Mouse (Mus musculus) regulatory T cell (primary cell): ENCODE measurements at regions not wholly inside any gene's neighbourhood (a gene's known extent, or its start where the extent isn't known, plus 50 kb on each side); places are given as distances from the start of the nearest gene placed in this dataset.

Source experiments
- in situ Hi-C: fragments of 300-600 bp; cut with MboI, MseI; formaldehyde crosslinking; loops from one replicate; pipeline ENCODE4 v1.15.1; 2025; ENCODE audit warnings: high pct_unique_total_duplicates

DNA sequence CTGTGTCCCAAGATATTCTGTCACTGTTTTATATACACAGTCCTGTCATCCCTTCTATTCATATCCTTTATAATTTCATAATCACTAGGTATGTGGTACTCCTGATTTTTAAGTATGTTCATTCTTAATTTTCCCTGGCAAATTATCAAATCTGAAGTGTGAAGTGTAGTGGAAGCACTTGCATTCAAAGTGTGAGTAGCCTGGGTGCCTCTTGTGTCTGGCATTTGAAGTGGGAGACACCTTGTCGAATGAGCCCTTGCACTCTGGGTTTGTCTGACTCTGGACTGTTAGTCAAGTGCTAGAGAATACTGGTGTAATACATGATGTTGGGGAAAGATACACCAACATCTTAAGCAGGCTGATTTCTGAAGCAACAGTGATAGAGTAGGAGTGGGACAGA lies 852.6 kb downstream of the Efnb2 start:
- in situ Hi-C loops, result no loop called here

- in situ Hi-C loops, result no loop called here
Measured at GRCm38 (mm10) chr8:7799221-7799620, 861.8 kb downstream of the Efnb2 start.

DNA sequence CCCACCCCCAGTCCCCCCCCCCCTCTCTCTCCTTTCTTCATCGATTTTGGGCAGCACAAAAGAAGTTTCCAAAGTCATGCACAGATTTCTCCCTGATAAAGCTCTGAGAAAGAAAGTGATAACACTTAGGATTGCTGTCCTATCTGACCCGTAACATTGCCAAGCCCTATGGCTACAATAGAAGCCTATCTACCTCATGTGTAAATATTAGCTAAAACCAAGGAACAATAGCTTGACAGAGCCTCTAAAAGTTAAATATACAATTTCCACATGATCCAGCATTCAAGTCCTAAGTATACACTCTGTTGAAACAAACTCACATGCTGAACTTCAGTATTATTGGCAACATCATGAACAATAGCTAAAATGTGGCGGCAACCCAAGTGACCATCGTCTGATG lies 864.9 kb downstream of the Efnb2 start:
- in situ Hi-C loops, result no loop called here

GRCm38 (mm10) chr8:7763820-7764219 lies 897.2 kb downstream of the Efnb2 start:
- in situ Hi-C loops, result no loop called here

- in situ Hi-C loops, result no loop called here
Measured at GRCm38 (mm10) chr8:7760987-7761386, 900.1 kb downstream of the Efnb2 start.

- in situ Hi-C loops, result no loop called here
Measured at GRCm38 (mm10) chr8:7732726-7733125, 928.3 kb downstream of the Efnb2 start.

GRCm38 (mm10) chr8:7721880-7722279 lies 939.2 kb downstream of the Efnb2 start:
- in situ Hi-C loops, result no loop called here

GRCm38 (mm10) chr8:7718898-7719696 lies 941.9 kb downstream of the Efnb2 start:
- in situ Hi-C loops, result no loop called here

GRCm38 (mm10) chr8:7710764-7711163 lies 950.3 kb downstream of the Efnb2 start:
- in situ Hi-C loops, result no loop called here

DNA sequence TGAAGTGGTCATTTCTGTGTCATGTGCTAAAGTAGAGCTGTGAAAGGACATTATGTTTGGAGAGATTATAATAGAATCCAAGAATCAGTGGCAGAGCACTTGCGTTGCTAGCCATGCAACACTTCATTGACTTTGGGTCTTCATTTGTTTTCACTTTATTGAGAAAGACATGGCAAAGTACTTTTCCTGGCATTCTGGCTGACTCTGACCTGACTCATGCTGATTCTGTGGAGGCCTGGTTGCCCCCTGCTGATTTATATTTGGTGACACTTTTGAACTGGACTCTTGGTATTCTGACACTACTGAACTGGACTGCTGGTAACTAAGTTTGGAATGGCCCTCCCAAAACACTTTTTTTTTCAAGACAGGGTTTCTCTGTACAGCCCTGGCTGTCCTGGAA lies 951.6 kb downstream of the Efnb2 start:
- in situ Hi-C loops, result no loop called here

DNA sequence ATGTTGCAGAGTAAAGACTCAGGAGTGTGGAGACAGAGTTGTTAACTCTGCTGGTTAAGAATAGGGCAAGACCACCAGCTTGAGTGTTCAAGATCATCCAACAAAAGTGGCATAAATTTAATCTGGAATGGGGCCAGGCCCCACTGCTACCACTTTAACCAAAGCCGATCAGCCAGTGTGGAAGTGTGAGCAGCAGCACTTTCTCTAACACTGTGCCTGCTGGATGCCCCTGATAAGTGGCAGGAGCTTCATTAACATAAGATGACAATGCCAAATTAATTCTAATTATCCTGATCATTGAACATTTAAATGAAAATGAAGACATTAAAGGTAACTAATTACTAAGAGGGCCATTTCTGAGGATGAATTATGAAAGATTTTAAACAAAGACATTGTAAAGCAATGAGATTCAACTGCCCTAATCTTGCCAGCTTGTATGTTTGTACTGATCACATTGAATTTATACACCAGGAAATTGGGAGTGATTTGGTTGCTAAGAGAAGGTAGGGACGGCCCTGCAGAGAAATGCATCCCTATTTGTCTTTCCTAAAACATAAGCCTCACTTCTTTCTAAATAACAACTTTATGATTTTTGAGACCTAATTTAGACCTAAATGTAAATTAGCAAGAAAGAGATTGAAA lies 969.6 kb downstream of the Efnb2 start:
- in situ Hi-C loops, result no loop called here

DNA sequence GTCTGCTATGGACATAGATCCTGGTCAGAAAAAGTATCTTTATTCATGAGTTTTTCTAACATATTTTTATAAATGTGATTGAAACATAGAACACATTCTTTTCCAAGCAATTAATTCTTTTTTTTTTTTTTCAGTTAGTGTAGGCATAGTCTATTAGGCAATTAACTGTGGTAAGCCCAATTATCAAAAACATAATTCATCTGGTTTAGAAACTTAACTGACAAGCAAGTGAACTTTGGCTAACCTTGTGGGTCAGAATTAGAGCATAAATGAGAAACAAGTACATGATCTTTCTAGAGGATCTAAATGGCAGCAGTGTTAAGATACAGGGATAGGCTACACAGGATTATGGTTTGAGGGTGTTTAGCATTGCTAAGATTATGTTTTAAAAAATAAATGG lies 1007.2 kb downstream of the Efnb2 start:
- in situ Hi-C loops, result no loop called here
